Mouse (Mus musculus) lung, postnatal 36 days (tissue): ENCODE results near the gene Akirin2.
"Not testable (repeated sequence)": the region's sequence is repeated elsewhere in the genome, so short reads cannot be mapped to it uniquely, and the experiment has no call there.

Source experiments
- DNase-seq: peaks from one replicate; pipeline ENCODE4 v3.0.0; 2022; ENCODE audit warnings: mixed read lengths

Akirin2 gene

DNA sequence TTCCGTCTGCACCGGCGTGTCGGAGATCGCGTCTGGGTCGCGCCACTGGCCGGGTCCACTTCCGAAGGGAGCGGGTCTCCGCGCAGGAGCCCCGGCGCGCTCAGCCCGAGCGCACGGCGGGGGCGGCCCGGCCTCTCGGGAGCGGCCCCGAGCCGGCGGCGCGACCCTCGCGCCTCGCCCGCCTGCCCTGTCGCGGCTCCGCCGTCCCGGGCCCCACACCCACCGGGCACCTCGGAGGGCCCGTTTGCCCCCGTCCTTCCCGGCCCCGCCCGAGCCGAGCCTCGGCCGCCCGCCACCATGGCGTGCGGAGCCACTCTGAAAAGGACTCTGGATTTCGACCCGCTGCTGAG, at the start of gene Akirin2:
Gene Akirin2, plus strand, starts transcription at position 190 of the 350 bp plus-strand sequence.
- no peak for DNase-seq

DNA sequence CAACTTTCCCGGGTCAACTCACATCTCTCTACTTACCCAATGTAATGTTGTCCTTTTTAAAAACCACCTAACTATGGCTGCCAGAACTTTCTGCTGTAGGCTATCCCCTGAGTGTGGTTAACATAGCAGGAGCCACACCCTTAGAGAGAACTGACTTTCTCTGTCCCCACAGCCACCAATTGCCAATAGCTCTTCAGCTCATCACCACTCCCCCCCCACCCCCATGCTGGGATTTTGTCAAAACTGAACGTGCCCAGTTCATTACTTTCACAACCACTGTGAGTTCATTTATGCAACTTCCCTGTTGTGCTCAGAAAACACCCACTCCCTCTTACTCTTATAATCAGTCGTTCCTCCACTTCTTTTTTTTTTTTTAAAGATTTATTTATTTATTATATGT, 40.4 kb upstream of the Akirin2 start:
- peak; percentile 40 for DNase-seq

DNA sequence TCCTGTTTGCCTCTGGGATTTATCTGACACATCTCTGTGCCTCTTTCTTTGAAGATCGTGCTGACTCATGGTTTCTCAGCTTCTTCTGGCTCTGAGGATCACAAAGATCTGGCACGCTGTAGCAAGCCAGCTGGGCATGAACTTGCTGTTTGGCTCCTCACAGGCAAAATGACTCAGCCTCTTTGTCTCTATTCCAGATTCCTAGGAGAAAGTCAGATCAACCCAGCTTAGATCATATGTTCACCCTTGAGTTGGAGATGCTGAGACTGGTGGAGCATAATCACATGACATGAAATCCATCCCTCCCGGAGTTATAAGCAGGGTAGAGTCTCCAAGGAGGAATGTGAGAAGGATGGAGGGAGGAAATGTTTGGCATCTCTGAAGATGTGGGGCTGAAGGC, 27.9 kb upstream of the Akirin2 start:
- DNase-seq = peak; percentile 41

DNA sequence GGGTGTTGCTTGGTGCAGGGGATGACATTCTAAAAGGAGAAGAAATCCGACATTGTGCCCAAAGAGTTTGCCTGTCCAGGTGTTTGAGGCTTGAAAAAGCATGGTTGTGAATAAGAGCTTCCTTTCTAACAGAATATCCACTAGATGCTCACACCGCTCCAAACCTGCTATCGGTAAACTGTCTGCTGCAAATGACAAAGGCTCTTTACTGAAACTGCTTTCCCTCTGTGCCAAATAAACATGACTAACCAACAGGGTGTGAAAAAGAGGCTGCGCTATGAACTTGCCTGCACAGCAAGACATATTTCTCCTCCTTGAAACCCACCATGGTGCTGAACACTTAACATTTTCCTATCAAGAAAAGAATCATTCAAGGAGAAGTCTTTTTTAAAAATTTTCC, 27.2 kb upstream of the Akirin2 start:
- no peak for DNase-seq

DNA sequence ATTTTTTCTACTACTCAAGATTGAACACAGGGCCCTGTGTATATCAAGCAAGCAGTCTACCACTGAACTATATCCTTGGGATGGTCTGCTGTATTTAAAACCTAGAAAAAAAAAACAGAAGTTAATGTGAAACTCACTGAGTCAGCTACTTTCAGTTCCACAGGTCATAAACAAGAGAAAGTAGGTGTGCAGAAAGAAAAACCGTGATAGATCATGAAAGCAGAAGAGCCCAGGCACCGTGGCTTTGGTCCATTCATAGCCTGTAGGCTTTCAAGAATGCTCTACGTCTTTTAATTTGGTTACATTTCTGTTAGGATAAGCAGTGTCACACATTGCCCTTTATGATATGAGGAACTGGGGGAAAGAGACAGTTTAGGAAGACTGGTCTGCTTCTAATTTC, 24.0 kb upstream of the Akirin2 start:
- DNase-seq = no peak

DNA sequence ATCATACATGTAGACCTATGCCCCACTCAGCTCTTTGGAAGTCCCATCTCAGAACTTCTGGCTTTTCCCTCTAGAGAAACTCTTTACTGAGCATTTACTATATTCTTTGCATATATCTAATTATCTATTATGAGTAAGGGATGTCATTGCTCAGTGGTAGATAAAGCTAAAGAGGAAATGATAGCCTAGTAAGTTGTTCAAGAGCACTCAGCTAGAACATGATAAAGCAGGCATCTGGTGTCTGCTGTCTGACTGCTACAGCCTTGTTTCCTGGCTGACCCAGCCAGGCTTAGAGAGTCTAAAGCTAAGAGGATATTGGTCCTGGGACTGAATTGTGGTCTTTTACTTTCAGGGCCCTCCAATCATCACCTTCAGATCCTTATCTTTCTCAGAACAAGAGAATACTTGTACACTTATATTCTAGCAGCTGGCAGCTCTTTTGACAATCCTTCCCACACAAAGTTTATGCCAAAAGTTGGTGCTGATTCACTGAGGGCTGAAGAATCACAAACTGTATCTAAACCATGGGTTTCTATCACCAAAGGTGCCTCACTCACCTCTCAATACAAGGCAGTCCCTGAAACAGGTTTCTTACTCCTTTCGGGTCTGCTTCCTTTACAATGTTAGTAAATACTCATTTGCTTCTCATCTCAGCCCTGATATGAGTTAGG, 22.2 kb upstream of the Akirin2 start:
- no peak for DNase-seq

DNA sequence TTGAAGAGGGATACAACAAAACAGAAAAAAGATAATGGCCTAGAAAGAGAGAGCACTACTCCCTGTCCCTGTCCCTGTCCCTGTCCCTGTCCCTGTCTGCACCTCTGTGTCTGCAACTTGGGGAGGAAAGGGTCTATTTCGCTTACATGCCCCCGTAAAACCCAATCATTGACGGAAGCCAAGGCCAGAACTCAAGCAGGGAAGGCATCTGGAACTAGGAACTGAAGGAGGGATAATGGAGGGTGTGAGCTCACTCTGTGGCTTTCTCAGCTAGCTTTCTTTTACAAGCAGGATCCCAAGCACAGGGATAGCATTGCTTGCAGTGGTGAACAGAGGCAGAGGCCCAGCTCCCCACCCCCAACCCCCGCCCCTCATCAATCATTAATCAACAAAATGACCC, 21.4 kb upstream of the Akirin2 start:
- DNase-seq = no peak

DNA sequence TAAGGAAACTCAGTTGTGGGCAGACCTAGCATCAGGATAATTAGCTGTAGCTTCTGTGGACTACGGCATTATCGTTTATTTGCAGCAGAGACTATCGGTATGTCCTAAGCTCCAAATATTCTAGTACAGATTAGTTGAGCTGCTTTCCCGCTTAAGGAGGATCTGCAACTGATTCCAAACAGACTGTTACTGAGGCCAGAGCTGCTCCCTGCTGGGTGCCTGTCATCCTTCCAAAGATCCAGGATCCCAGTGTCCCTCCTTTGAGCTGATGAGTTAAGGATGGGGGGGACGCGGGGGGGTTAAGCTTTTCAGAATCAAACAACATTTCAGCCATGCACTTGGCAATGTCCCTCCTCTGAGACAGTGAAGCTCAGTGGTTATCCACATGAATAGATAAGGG, 20.8 kb upstream of the Akirin2 start:
- DNase-seq = no peak

DNA sequence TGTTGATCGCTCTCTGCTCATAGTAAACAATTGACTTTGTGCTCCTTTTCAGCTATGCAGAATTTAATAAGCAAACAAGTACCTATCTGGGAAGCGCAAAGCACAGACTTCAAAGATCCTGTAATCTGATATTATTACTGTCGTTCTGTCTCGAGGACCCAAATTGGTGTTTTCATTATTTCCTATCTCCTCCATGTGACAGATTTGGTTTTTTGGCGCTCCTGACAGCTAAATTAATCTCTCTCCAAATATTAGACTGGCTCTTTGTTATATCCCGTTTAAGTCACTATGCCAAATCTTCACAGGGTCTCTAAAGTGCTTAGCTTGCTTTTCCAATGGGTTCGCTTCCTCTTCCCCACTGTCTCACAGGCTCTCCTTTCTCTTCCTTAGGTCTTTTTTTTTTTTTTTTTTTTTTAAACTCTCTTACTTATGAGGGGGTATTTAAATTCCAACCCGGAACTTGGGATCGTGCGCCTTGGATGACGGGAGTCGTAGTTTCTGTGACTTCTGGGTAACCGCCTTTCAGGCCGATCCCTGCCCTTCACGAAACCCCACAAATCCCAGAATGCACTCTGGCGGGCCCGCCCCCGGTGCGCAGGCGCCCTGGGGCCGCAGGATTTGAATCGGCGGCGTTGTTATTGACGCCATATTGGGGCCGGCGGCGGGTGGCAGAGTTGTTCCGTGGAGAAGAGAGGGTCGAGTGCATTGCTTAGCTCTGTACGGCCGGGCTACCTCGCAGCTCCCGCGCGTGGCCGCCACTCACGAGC, 573 bp upstream of the Akirin2 start:
- DNase-seq = peak; percentile 99

DNA sequence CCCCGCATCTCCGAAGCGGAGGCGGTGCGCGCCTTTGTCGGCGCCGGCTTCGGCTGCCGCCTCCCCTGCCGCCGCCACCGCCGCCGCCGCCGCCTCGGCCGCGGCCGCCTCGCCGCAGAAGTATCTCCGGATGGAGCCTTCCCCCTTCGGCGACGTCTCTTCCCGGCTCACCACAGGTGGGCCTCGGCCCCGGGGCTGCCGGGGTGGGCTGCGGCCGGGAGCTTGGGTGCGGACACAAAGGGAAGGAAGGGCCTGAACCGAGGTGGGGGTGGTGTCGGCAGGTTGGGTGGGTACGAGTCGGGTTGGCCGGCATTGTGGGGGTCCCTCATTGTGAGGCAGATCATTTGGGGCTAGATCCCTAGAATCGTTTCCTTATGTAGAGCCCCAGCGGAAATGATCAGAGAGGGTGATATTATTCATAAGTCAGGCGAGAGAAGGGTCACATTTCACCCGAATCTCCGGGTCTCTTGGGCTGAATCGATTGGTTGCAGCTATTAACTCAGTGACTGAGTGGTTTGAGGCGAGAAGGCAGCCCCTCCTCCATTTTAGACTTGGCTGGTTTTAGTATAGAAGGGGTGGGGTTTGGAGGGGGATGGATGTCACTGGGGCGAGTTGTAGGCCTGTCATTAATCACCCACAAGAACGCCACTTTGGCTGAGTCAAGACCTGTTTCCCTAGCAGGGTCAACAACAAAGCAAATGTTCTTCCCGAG, 517 bp downstream of the Akirin2 start:
- DNase-seq = peak; percentile 77

DNA sequence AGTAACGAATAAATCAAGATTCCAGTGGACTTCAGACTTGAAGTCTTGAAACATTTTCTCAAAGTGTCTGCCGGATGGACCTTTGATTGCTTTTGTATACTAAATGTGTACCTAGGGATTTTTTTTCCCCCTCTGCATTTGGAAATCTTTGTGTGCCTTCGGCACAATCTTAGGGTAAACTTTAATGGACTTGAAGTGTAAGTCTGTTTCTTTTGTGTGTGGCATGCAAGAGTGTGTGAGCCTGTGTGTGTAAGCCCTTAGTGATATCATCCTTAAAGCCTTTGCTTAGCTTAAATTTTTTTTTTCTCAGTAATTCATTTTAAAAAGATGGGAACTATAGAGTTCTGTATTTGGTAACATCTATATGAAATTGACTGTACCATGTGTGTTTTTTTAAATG, 1.2 kb downstream of the Akirin2 start:
- no peak for DNase-seq

DNA sequence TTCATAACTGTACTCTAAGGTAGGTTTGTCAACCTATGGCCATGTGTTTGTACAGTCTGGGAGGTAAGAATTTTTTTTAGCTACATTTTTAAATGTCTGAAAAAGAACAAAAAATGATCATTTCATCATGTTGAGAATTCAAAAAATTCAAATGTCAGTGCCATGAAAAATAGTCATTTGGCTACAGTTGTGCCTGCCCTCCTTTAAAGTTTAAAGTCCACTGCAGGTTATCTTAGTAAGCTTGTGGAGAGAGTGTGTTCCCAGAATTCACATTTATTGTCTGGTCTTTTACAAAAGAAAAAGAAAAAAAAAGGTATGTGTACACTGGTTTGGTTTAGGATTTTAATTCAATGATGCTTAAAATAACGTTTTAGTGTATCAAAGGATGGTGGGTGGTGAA, 3.9 kb downstream of the Akirin2 start:
- no peak for DNase-seq

DNA sequence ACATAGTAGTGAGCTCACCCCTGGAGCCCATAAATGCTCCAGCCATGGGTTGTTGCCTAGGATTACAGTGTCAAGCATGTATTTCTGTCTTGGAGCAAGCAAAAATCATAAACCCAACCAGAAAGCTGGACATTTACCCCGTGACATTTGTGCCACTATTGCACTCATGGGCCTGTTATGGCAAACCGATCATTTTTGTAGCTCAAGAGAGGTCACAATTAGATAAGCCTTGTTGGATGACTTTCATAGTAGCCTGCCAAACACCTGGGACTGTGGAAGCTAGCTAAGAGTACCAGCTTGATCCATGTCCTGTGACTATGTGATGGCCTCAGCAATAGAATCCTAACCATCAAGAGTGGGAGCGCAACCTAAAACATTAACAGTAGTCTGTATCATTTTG, 4.9 kb downstream of the Akirin2 start:
- DNase-seq = no peak

DNA sequence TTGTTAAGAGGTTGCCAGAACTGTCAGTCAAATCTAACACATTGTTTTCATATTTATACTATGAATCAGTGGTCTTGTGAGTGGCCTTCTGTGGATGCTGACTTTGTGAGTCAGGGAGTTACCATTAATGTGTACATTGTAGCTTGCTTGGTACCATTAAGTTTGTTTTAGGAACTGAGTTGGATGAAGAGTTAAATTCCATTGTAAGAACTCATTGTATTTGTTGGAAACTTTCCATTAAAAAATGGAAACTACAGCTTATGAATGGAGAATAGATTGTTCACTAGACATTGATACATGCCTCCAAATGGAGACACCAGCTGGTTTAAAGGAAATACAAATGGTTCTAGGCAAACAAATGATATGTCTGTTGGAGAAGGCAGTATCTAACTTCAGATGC, 5.4 kb downstream of the Akirin2 start:
- DNase-seq = no peak

DNA sequence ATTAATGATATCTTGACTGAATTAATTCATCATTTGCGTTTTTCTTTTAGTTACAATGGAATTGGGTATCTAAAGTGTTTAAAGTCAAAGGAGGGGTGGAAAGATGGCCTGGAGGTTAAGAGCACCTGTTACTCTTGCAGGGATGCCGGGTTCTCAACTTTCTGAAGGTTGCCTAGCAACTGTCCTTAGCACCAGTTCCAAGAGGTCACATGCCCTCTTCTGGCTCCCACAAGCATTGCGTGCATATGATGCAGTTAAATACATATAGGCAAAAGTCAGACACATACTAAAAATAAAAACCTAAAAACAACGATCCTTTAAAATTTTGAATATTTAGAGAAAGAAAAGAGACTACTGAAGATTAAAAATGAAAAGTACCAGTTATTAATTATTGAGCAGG, 10.2 kb downstream of the Akirin2 start:
- peak; percentile 73 for DNase-seq

DNA sequence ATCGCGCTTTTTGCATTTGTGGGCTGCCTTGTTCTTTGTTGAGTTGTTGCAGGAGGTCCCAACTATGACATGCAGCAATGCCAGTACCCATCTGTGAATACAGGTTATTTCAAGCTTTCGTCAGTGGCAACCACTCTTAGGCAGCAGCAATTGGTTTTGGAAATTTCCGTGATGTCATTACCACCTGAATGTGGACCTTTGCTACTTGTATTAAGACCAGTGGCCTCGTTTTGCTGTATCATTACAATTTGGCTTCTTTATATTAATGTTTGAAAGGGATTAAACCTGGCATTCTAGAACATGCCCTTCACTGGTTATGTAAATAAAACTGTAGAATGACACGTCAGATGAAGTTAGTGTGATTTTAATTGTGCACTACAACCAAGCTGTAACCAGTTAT, 15.5 kb downstream of the Akirin2 start:
- no peak for DNase-seq

DNA sequence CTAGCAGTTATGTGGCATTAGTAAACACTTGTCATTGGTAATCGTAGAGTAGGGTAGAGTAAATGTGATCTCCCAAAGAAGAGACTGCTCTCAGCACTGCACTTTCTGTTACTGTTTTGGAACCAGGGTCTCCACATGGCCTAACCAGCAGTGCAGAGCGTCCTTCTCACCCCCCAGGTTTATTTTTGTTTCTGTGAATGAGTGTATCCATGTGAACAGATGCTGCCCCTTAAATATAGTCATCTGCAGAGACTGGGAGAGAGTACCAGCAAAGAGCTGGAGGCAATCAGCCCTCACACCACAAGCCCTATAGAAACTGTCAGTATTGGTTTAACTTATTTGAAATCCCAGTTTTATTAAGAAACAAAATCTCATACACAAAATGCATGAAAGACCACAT, 22.1 kb downstream of the Akirin2 start:
- no peak for DNase-seq

DNA sequence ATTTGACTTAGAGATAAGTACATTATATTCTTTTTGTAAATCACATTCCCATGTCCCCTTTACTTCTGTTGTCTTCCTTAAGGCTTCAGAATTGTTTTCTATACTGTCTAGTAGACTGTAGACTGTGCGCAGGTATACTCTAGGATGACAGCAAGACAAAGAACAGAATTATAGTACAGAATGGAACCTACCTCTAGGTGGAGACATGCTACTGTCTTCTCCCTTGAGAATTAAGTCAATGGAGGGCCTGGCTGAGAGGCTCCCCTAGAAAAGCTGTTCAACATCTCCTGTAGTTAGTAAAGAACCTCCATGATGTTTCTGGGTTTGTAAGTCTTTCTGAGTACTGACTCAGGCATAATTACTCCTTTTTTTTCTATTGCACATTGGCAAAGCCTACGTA, 26.3 kb downstream of the Akirin2 start:
- DNase-seq = no peak

DNA sequence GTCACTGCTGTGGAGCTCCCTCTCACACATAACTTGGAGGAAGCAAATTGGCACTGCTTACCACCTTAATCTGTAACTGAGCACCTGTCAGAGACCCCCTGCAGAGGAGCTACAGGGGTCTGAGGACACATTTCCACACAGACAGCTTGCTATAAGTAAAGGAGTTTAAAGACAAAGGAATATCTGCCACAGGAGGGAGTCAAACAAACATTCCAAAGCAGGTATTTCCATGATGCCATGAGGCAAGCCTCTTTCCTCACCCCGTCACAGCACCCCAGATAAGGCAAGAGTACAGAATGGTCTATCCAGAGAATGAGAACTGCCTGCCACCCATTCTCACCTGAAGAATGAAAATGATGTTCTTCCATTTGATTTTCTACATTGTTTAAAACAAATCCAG, 28.5 kb downstream of the Akirin2 start:
- DNase-seq = no peak

DNA sequence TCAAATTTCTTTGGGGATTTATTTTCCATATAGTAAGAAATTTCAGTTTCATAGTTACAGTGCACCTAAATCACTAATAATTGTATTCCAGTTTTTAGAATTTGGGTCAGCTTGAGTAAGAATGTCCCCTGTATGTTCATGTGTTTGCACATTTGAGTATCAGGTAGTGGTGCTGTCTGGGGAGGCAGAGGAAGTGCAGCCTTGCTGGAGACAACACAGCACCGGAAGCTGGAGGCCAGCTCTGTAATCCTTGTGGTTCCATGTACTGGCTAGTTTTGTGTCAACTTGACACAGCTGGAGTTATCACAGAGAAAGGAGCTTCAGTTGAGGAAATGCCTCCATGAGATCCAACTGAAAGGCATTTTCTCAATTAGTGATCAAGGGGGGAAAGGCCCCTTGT, 30.8 kb downstream of the Akirin2 start:
- not testable (repeated sequence) for DNase-seq

DNA sequence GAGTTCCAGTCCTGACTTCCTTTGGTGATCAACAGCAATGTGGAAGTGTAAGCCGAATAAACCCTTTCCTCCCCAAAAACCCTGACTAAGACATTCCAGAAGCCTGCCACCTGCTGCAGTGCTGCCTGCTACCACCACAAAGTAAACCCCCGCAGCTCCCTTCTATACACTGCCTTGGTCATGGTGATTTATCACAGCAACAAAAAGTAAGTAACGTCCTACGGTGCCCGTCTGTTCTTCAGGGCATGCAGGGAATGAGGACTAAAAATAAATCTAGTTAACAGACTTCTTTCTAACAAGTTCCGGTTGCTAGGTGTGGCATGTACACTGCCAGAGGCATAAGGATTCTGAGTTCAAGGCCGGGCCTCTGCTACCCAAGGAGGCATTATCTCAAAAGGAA, 31.3 kb downstream of the Akirin2 start:
- DNase-seq = no peak

DNA sequence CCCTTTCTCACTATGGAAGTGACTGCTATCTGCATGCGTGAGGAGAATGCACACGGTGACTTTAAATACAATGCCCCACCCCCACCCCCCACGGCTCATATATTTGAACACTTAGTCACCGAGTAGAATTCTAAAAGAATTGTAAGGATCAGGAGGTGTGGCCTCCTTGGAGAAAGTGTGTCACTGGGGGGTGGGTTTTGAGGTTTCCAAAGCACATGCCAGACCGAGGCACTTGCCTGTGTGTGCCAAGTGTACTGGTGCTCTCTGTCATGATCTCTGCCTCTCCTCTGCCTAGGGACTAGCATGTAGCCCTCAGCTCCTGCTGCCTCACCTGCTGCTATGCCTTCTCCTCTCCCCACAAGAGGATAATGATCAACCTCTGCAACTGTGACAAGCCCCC, 31.7 kb downstream of the Akirin2 start:
- no peak for DNase-seq

DNA sequence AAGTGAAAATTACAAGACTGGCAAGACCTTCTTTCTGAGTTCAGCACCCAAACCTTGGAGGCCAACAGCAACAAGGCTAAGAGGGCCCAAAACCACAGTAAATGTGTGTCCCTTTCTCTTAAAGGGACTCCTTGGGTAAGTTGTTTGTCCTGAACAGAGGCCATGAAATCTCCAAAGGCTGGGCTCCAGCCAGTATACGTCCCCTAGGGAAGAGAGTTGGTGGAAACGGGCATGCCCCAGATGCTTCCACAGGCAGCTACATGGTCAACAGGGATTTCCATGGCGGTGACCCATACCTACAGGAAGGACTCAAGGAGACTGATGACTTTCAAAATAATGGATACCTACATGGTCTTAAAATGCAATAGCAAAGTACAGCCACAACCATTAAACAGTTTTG, 32.7 kb downstream of the Akirin2 start:
- no peak for DNase-seq
